Mouse (Mus musculus): ENCODE results near the gene Gpc6. TPM values are rescaled to one million over a fixed set of nuclear protein-coding genes. Genes with fewer than 3 reads are reported as not detected.

The Gpc6 gene
- polyA plus RNA-seq, 1 experiment from 2014 or later: 31.2 TPM

- peak overlapping the region; percentile 42 for H3K27ac ChIP-seq (ENCODE audit: low read depth, low read length)
- H3K36me3 ChIP-seq (ENCODE audit: control insufficient read depth, insufficient read depth, low read length): no peaks in the 10 kb centered on the region
- no peaks in the 10 kb centered on the region for H3K27me3 ChIP-seq (ENCODE audit: control insufficient read depth, insufficient read depth, low read length)
- H3K4me1 ChIP-seq (ENCODE audit: control insufficient read depth, insufficient read depth, low read length): peaks cover 7% of the 10 kb centered on the region
- no peak for DNase-seq (ENCODE audit: low spot score)
- H3K9ac ChIP-seq (ENCODE audit: low read length): no peak overlapping the region
- WGBS: 3% methylated on average over 13 of the region's 13 CpGs
- H3K9me3 ChIP-seq (ENCODE audit: control insufficient read depth, low read length): no peaks in the 10 kb centered on the region
- peak; percentile 45 for ATAC-seq (ENCODE audit: insufficient read depth, low FRiP score, low TSS enrichment)
- H3K4me2 ChIP-seq (ENCODE audit: low read depth): peak overlapping the region; percentile 6; the same call in 1 of the 2 replicates
- no peak overlapping the region for H3K4me3 ChIP-seq (ENCODE audit: low read depth, low read length)
Observed at GRCm38 (mm10) chr14:117930105-117930847, 1005.2 kb downstream of the Gpc6 start.

- Histone ChIP-seq H3K4me1 (ENCODE audit: control insufficient read depth, insufficient read depth, low read length) (peaks cover 7% of the 10 kb centered on the region), H3K27ac (ENCODE audit: low read depth, low read length) (peak overlapping the region; percentile 42), H3K36me3 (ENCODE audit: control insufficient read depth, insufficient read depth, low read length) (no peaks in the 10 kb centered on the region), H3K9me3 (ENCODE audit: control insufficient read depth, low read length) (no peaks in the 10 kb centered on the region), H3K9ac (ENCODE audit: low read length) (no peak overlapping the region), H3K27me3 (ENCODE audit: control insufficient read depth, insufficient read depth, low read length) (no peaks in the 10 kb centered on the region), H3K4me3 (ENCODE audit: low read depth, low read length) (no peak overlapping the region), H3K4me2 (ENCODE audit: low read depth) (no peak overlapping the region; the same call in 1 of the 2 replicates)
- DNase-seq (ENCODE audit: low spot score): no peak
- ATAC-seq (ENCODE audit: insufficient read depth, low FRiP score, low TSS enrichment): peak; percentile 42
- WGBS: 57% methylated on average over 16 of the region's 16 CpGs
Observed at GRCm38 (mm10) chr14:117930848-117931816, 1006.0 kb downstream of the Gpc6 start.

GRCm38 (mm10) chr14:117932163-117932851 lies 1007.2 kb downstream of the Gpc6 start:
- no peaks in the 10 kb centered on the region for H3K36me3 ChIP-seq (ENCODE audit: control insufficient read depth, insufficient read depth, low read length)
- H3K27me3 ChIP-seq (ENCODE audit: control insufficient read depth, insufficient read depth, low read length): no peaks in the 10 kb centered on the region
- DNase-seq (ENCODE audit: low spot score) (no peak), ATAC-seq (ENCODE audit: insufficient read depth, low FRiP score, low TSS enrichment) (no peak)
- H3K4me3 ChIP-seq (ENCODE audit: low read depth, low read length): no peak overlapping the region
- WGBS: 94% methylated on average over 16 of the region's 17 CpGs
- H3K4me2 ChIP-seq (ENCODE audit: low read depth): no peak overlapping the region
- no peak overlapping the region for H3K27ac ChIP-seq (ENCODE audit: low read depth, low read length)
- no peaks in the 10 kb centered on the region for H3K9me3 ChIP-seq (ENCODE audit: control insufficient read depth, low read length)
- no peak overlapping the region for H3K9ac ChIP-seq (ENCODE audit: low read length)
- H3K4me1 ChIP-seq (ENCODE audit: control insufficient read depth, insufficient read depth, low read length): peaks cover 7% of the 10 kb centered on the region

- Histone ChIP-seq H3K9ac (ENCODE audit: low read length) (no peak overlapping the region), H3K4me3 (ENCODE audit: low read depth, low read length) (no peak overlapping the region), H3K36me3 (ENCODE audit: control insufficient read depth, insufficient read depth, low read length) (no peaks in the 10 kb centered on the region), H3K4me1 (ENCODE audit: control insufficient read depth, insufficient read depth, low read length) (0 out of 2 replicates have a peak, but pooled peaks cover 3% of the 10 kb centered on the region), H3K9me3 (ENCODE audit: control insufficient read depth, low read length) (no peaks in the 10 kb centered on the region), H3K27me3 (ENCODE audit: control insufficient read depth, insufficient read depth, low read length) (no peaks in the 10 kb centered on the region), H3K27ac (ENCODE audit: low read depth, low read length) (no peak overlapping the region), H3K4me2 (ENCODE audit: low read depth) (no peak overlapping the region)
- ATAC-seq (ENCODE audit: insufficient read depth, low FRiP score, low TSS enrichment) (no peak; the same call in 1 of the 2 replicates), DNase-seq (ENCODE audit: low spot score) (peak; percentile 49)
- 39% methylated on average over 2 of the region's 2 CpGs for WGBS
Observed at GRCm38 (mm10) chr14:117938554-117938953, 1013.4 kb downstream of the Gpc6 start.

GRCm38 (mm10) chr14:117939471-117939870 lies 1014.4 kb downstream of the Gpc6 start:
- H3K4me1 ChIP-seq (ENCODE audit: control insufficient read depth, insufficient read depth, low read length): 0 out of 2 replicates have a peak, but pooled peaks cover 3% of the 10 kb centered on the region
- H3K27me3 ChIP-seq (ENCODE audit: control insufficient read depth, insufficient read depth, low read length): no peaks in the 10 kb centered on the region
- H3K4me3 ChIP-seq (ENCODE audit: low read depth, low read length): no peak overlapping the region
- H3K4me2 ChIP-seq (ENCODE audit: low read depth): no peak overlapping the region
- no peaks in the 10 kb centered on the region for H3K9me3 ChIP-seq (ENCODE audit: control insufficient read depth, low read length)
- H3K9ac ChIP-seq (ENCODE audit: low read length): no peak overlapping the region
- H3K27ac ChIP-seq (ENCODE audit: low read depth, low read length): no peak overlapping the region
- DNase-seq (ENCODE audit: low spot score) (no peak), ATAC-seq (ENCODE audit: insufficient read depth, low FRiP score, low TSS enrichment) (no peak)
- no peaks in the 10 kb centered on the region for H3K36me3 ChIP-seq (ENCODE audit: control insufficient read depth, insufficient read depth, low read length)
- 93% methylated on average over 7 of the region's 7 CpGs for WGBS

- Histone ChIP-seq H3K4me1 (ENCODE audit: control insufficient read depth, insufficient read depth, low read length) (0 out of 2 replicates have a peak, but pooled peaks cover 3% of the 10 kb centered on the region), H3K4me2 (ENCODE audit: low read depth) (no peak overlapping the region), H3K4me3 (ENCODE audit: low read depth, low read length) (no peak overlapping the region), H3K9me3 (ENCODE audit: control insufficient read depth, low read length) (no peaks in the 10 kb centered on the region), H3K36me3 (ENCODE audit: control insufficient read depth, insufficient read depth, low read length) (no peaks in the 10 kb centered on the region), H3K27me3 (ENCODE audit: control insufficient read depth, insufficient read depth, low read length) (no peaks in the 10 kb centered on the region), H3K9ac (ENCODE audit: low read length) (no peak overlapping the region), H3K27ac (ENCODE audit: low read depth, low read length) (no peak overlapping the region)
- ATAC-seq (ENCODE audit: insufficient read depth, low FRiP score, low TSS enrichment) (no peak), DNase-seq (ENCODE audit: low spot score) (no peak)
- WGBS: 88% methylated on average over 4 of the region's 4 CpGs
Observed at GRCm38 (mm10) chr14:117945920-117946503, 1020.9 kb downstream of the Gpc6 start.

- H3K9ac ChIP-seq (ENCODE audit: low read length): no peak overlapping the region
- no peaks in the 10 kb centered on the region for H3K27me3 ChIP-seq (ENCODE audit: control insufficient read depth, insufficient read depth, low read length)
- no peaks in the 10 kb centered on the region for H3K4me1 ChIP-seq (ENCODE audit: control insufficient read depth, insufficient read depth, low read length)
- H3K4me2 ChIP-seq (ENCODE audit: low read depth): no peak overlapping the region
- H3K27ac ChIP-seq (ENCODE audit: low read depth, low read length): no peak overlapping the region
- no peaks in the 10 kb centered on the region for H3K9me3 ChIP-seq (ENCODE audit: control insufficient read depth, low read length)
- WGBS: 74% methylated on average over 15 of the region's 15 CpGs
- no peak for ATAC-seq (ENCODE audit: insufficient read depth, low FRiP score, low TSS enrichment)
- no peak for DNase-seq (ENCODE audit: low spot score)
- H3K36me3 ChIP-seq (ENCODE audit: control insufficient read depth, insufficient read depth, low read length): no peaks in the 10 kb centered on the region
- H3K4me3 ChIP-seq (ENCODE audit: low read depth, low read length): no peak overlapping the region
Observed at GRCm38 (mm10) chr14:117951265-117951664, 1026.2 kb downstream of the Gpc6 start.

- Histone ChIP-seq H3K9me3 (ENCODE audit: control insufficient read depth, low read length) (no peaks in the 10 kb centered on the region), H3K4me2 (ENCODE audit: low read depth) (no peak overlapping the region), H3K4me3 (ENCODE audit: low read depth, low read length) (no peak overlapping the region), H3K27ac (ENCODE audit: low read depth, low read length) (no peak overlapping the region), H3K27me3 (ENCODE audit: control insufficient read depth, insufficient read depth, low read length) (no peaks in the 10 kb centered on the region), H3K9ac (ENCODE audit: low read length) (no peak overlapping the region), H3K4me1 (ENCODE audit: control insufficient read depth, insufficient read depth, low read length) (no peaks in the 10 kb centered on the region), H3K36me3 (ENCODE audit: control insufficient read depth, insufficient read depth, low read length) (no peaks in the 10 kb centered on the region)
- DNase-seq (ENCODE audit: low spot score) (peak; percentile 24), ATAC-seq (ENCODE audit: insufficient read depth, low FRiP score, low TSS enrichment) (no peak)
- WGBS: 73% methylated on average over 5 of the region's 5 CpGs
Observed at GRCm38 (mm10) chr14:117951686-117952085, 1026.6 kb downstream of the Gpc6 start.
